Mouse (Mus musculus): Measurements from ENCODE around the gene Tmem26.
"Not testable (repeated sequence)": the region's sequence is repeated elsewhere in the genome, so short reads cannot be mapped to it uniquely, and the experiment has no call there.

Gene Tmem26

GRCm38 (mm10) chr10:68723568-68724360, at the start of gene Tmem26:
Gene Tmem26 (plus strand): TSS chr10:68723646.
- DNase-seq = peak; percentile 9 to 13

- DNase-seq = no peak
Observed at GRCm38 (mm10) chr10:68678678-68679077, 44.8 kb upstream of the Tmem26 start.

GRCm38 (mm10) chr10:68681233-68681632, 42.2 kb upstream of the Tmem26 start:
- no peak for DNase-seq

GRCm38 (mm10) chr10:68685510-68685909, 37.9 kb upstream of the Tmem26 start:
- DNase-seq = no peak

- DNase-seq = no peak
Observed at GRCm38 (mm10) chr10:68691116-68691515, 32.3 kb upstream of the Tmem26 start.

- DNase-seq = no peak
Observed at GRCm38 (mm10) chr10:68692401-68692800, 31.0 kb upstream of the Tmem26 start.

GRCm38 (mm10) chr10:68695760-68696336, 27.6 kb upstream of the Tmem26 start:
- no peak for DNase-seq

- no peak for DNase-seq
Observed at GRCm38 (mm10) chr10:68704268-68704667, 19.2 kb upstream of the Tmem26 start.

- DNase-seq = no peak
Observed at GRCm38 (mm10) chr10:68705471-68706036, 17.9 kb upstream of the Tmem26 start.

GRCm38 (mm10) chr10:68707014-68707852, 16.2 kb upstream of the Tmem26 start:
- DNase-seq = no peak

GRCm38 (mm10) chr10:68712926-68713325, 10.5 kb upstream of the Tmem26 start:
- no peak for DNase-seq

- DNase-seq = no peak
Observed at GRCm38 (mm10) chr10:68714302-68714701, 9.1 kb upstream of the Tmem26 start.

GRCm38 (mm10) chr10:68715396-68715795, 8.1 kb upstream of the Tmem26 start:
- DNase-seq = no peak

- DNase-seq = no peak
Observed at GRCm38 (mm10) chr10:68718375-68718774, 5.1 kb upstream of the Tmem26 start.

- peak in 1 of 2 experiments; percentile 14 for DNase-seq
Observed at GRCm38 (mm10) chr10:68720887-68721400, 2.5 kb upstream of the Tmem26 start.

GRCm38 (mm10) chr10:68723015-68723414, 431 bp upstream of the Tmem26 start:
- DNase-seq = no peak

GRCm38 (mm10) chr10:68724361-68724720, 895 bp downstream of the Tmem26 start:
- peak in 1 of 2 experiments; percentile 4 for DNase-seq

- DNase-seq = no peak
Observed at GRCm38 (mm10) chr10:68727464-68727863, 4.0 kb downstream of the Tmem26 start.

GRCm38 (mm10) chr10:68735621-68736020, 12.2 kb downstream of the Tmem26 start:
- DNase-seq = no peak

- DNase-seq = no peak
Observed at GRCm38 (mm10) chr10:68737391-68737790, 13.9 kb downstream of the Tmem26 start.

GRCm38 (mm10) chr10:68738981-68739380, 15.5 kb downstream of the Tmem26 start:
- DNase-seq = not testable (repeated sequence)

GRCm38 (mm10) chr10:68740251-68740650, 16.8 kb downstream of the Tmem26 start:
- no peak for DNase-seq

- no peak for DNase-seq
Observed at GRCm38 (mm10) chr10:68750921-68751320, 27.5 kb downstream of the Tmem26 start.

All from lung, adult 18-20 months (tissue).